Mouse (Mus musculus) lung, embryonic 16.5 days (tissue): Measurements from ENCODE around the gene Copz2. TPM values are rescaled to one million over a fixed set of nuclear protein-coding genes. Genes with fewer than 3 reads are reported as not detected.
"Not testable (repeated sequence)": the region's sequence is repeated elsewhere in the genome, so short reads cannot be mapped to it uniquely, and the experiment has no call there.

Source experiments
- ATAC-seq: fragments of 200-750 bp; cut with Nextera tagmentation; 2 replicates; pipeline ENCODE4 v1.8.0; 2017; ENCODE audit warnings: low read depth, mild to moderate bottlenecking, moderate library complexity
- H3K27ac ChIP-seq: fragments of 300-500 bp; sonication (generic); 2 replicates; pipeline ENCODE4 v1.5.1; 2014; ENCODE audit warnings: mild to moderate bottlenecking, control low read depth, low read length
- H3K27me3 ChIP-seq: fragments of 300-500 bp; sonication (generic); 2 replicates; pipeline ENCODE4 v1.6.1; 2014; ENCODE audit warnings: low read depth, low read length, mixed read lengths; ENCODE audit not compliant: control insufficient read depth, insufficient read depth
- H3K36me3 ChIP-seq: fragments of 300-500 bp; sonication (generic); 2 replicates; pipeline ENCODE4 v1.6.1; 2014; ENCODE audit warnings: low read length; ENCODE audit not compliant: control insufficient read depth, insufficient read depth
- H3K4me1 ChIP-seq: fragments of 300-500 bp; sonication (generic); replicated peaks from 2 replicates; pipeline ENCODE4 v1.6.1; 2014; ENCODE audit warnings: low read length, mixed read lengths; ENCODE audit not compliant: control insufficient read depth, insufficient read depth
- H3K4me2 ChIP-seq: fragments of 300-500 bp; sonication (generic); 2 replicates; pipeline ENCODE4 v1.6.1; 2014; ENCODE audit warnings: low read depth, low read length, control low read depth
- H3K4me3 ChIP-seq: fragments of 300-500 bp; sonication (generic); 2 replicates; pipeline ENCODE4 v1.5.1; 2014; ENCODE audit warnings: mild to moderate bottlenecking, low read length, control low read depth
- H3K9ac ChIP-seq: fragments of 300-500 bp; sonication (generic); 2 replicates; pipeline ENCODE4 v1.6.1; 2014; ENCODE audit warnings: low read length, control low read depth
- H3K9me3 ChIP-seq: fragments of 300-500 bp; sonication (generic); 2 replicates; pipeline ENCODE4 v1.6.1; 2016; ENCODE audit warnings: low read length; ENCODE audit not compliant: control insufficient read depth
- WGBS: fragments of 180-500 bp; shearing (Covaris S2); extraction: QIAGEN DNeasy Blood & Tissue Kit; methylation state at CpG from one replicate; pipeline ENCODE4 v1.1.7; 2014; 5-methylcytosine and 5-hydroxymethylcytosine counted together
- polyA plus RNA-seq: library from polyadenylated mRNA; unstranded; fragments of >200 nt; fragmentation: Nextera tagmentation; extraction: Ambion mirVana; gene quantifications from 2 replicates; pipeline ENCODE4 v1.2.1, GENCODE M21; 2015

The Copz2 gene
- polyA plus RNA-seq = 131 and 135 TPM in 2 replicates

DNA sequence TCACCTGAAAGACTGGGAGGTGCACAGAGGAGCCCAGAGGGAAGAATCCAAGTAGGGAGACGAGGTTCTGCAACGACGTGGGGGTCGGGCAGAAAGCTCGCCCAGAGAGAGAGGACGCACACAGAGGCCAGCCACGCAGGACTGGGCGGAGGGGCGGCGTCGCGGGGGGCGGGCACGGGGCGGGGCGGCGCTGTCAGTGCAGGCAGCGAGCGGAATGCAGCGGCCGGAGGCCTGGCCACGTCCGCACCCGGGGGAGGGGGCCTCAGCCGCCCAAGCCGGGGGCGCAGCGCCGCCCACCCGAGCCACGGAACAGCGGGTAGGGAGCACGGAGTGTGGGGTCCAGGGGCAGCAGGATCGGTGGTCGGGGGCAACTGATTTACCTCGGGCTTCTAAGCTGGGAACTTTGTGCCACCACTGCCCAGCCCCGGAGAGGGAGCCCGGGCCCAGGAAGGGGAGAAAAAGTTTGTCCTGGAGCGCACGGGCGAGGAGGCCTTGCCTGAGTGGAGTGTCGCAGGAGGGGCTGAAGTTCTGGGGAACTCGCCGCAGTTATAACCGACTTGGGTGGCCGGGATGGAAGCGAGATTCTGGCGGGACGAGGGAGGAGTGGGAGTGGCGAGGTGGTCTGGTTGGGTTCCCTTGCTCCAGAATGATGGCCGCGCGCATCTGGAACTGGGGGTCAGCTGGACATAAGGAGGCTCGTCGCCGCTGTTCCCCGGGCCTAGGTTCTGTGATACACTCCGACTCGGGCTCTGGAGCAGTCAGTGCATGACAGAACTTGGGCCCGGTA, at the start of gene Copz2:
Gene Copz2 (plus strand): TSS at position 190 of the 787 bp plus-strand sequence.
- Histone ChIP-seq H3K27me3 (no peaks in the 10 kb centered on the region), H3K9me3 (no peaks in the 10 kb centered on the region), H3K27ac (peak within 1 kb of the TSS; percentile 51), H3K9ac (peak within 1 kb of the TSS; percentile 75), H3K4me2 (peak within 1 kb of the TSS; percentile 83), H3K36me3 (0 out of 2 replicates have a peak, but pooled peaks cover 2% of the 10 kb centered on the region), H3K4me3 (peak within 1 kb of the TSS; percentile 61), H3K4me1 (peaks cover 10% of the 10 kb centered on the region)
- peak; percentile 97 for ATAC-seq
- WGBS = 2% methylated on average over 55 of the region's 60 CpGs

DNA sequence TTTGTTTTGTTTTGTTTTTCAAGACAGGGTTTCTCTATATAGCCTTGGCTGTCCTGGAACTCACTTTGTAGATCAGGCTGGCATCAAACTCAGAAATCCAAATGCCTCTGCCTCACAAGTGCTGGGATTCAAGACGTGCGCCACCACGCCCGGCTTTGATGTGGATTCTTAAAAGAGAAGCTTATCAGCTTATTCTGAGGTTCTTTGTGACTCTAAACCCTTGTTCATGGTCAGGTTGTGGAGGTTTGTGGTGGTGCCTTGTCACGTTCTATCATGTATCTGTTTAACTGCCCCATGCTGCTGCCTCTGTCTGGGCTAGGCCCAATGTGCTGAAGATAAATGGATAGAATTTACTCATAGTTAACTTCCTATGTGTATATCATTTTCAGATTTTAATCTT, 44.1 kb upstream of the Copz2 start:
- H3K36me3 ChIP-seq = peaks cover 56% of the 10 kb centered on the region
- no peaks in the 10 kb centered on the region for H3K9me3 ChIP-seq
- H3K4me1 ChIP-seq = no peaks in the 10 kb centered on the region
- WGBS = 89% methylated on average over 5 of the region's 5 CpGs
- H3K4me2 ChIP-seq = no peak overlapping the region
- no peak overlapping the region for H3K9ac ChIP-seq
- no peak overlapping the region for H3K27ac ChIP-seq
- no peak overlapping the region for H3K4me3 ChIP-seq
- no peaks in the 10 kb centered on the region for H3K27me3 ChIP-seq
- ATAC-seq = no peak

DNA sequence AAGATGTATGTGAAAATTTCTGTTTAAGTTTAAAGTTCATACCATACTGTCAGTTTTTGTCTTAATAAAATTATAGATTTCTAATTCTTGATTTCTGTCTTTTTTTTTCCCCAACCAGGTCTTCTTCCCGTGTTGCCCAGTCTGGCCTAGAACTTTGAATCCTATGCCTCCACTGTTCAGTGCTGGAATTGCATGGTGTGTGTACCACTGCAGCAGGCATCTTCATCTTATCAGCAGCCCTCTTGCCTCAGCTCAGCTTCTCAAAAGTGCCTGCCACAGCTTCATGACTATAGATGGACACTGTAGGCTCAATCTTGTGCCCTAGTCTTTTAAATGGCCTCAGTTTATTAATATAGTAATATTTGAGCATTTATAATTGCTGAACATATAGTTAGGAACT, 41.6 kb upstream of the Copz2 start:
- Histone ChIP-seq H3K4me3 (no peak overlapping the region), H3K27ac (no peak overlapping the region), H3K4me2 (no peak overlapping the region), H3K27me3 (no peaks in the 10 kb centered on the region), H3K9ac (no peak overlapping the region), H3K4me1 (no peaks in the 10 kb centered on the region), H3K36me3 (peaks cover 45% of the 10 kb centered on the region), H3K9me3 (no peaks in the 10 kb centered on the region)
- 36% methylated on average over 1 of the region's 1 CpGs for WGBS
- ATAC-seq = no peak

DNA sequence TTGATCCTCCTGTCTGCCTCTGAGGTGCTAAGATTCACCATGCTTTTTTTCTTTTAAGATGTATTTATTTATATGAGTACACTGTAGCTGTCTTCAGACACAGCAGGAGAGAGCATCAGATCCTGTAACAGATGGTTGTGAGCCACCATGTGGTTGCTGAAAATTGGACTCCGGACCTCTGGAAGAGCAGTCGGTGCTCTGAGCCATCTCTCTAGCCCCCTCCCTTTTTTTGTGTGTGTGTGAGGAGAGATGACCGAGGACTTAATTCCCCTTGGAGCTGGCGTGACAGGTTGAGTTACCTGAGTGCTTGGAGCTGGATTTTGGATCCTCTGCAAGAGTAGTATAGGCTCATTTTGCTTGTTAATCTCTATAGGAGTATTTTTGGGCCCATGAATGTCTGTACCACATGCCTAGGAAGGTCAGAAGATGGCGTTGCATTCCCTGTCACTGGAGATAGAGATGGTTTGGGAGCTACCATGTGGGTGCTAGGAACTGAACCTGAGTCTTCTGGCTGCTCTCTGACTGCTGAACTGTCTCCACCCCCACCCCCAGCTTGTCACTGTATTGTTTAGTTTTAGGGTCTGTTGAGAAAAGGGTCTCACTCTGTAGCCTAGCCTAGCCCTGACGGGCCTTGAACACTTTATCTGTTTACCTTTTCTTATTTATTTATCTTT, 40.0 kb upstream of the Copz2 start:
- Histone ChIP-seq H3K4me1 (no peaks in the 10 kb centered on the region), H3K27me3 (no peaks in the 10 kb centered on the region), H3K9me3 (no peaks in the 10 kb centered on the region), H3K4me3 (no peak overlapping the region), H3K4me2 (no peak overlapping the region), H3K27ac (no peak overlapping the region), H3K9ac (no peak overlapping the region), H3K36me3 (peaks cover 38% of the 10 kb centered on the region)
- ATAC-seq = no peak
- 93% methylated on average over 6 of the region's 6 CpGs for WGBS

DNA sequence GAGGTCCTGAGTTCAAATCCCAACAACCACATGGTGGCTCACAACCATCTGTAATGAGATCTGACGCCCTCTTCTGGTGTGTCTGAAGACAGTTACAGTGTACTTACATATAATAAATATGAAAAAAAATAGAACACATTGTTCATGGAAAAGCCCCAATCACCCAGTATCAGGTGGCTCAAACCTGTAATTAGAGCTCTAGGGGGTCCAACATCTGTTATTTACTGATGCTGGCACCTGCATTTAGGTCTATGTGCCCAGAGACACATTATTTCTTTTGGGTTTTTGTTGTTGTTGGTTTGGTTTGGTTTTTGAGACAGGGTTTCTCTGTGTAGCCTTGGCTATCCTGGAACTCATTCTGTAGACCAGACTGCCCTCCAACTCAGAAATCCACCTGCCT, 38.5 kb upstream of the Copz2 start:
- H3K9me3 ChIP-seq, H3K9ac ChIP-seq, H3K4me2 ChIP-seq, H3K27me3 ChIP-seq, H3K4me1 ChIP-seq, H3K4me3 ChIP-seq, H3K27ac ChIP-seq, ATAC-seq: not testable (repeated sequence)
- H3K36me3 ChIP-seq = peaks cover 39% of the 10 kb centered on the region
- 84% methylated on average over 1 of the region's 1 CpGs for WGBS

DNA sequence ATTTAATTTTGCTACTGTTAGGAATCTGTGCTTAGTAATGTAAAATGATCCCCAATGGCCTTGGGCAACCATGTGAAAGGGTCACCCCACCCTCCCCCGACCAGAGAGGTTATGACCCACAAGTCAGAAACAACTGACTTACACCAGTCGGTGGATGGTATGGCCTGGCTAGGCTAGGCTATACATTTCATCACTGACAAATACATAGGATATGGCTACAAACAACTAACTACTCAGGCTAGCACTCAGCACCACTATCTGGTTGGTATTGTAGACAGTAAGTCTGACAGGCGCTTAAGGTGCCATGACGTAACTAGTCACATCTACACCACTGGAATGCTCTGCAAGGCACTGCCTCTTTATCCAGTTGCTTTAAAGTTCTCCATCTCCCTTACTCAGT, 36.2 kb upstream of the Copz2 start:
- Histone ChIP-seq H3K9ac (no peak overlapping the region), H3K4me1 (no peaks in the 10 kb centered on the region), H3K9me3 (no peaks in the 10 kb centered on the region), H3K36me3 (peaks cover 41% of the 10 kb centered on the region), H3K4me3 (no peak overlapping the region), H3K4me2 (no peak overlapping the region), H3K27me3 (no peaks in the 10 kb centered on the region), H3K27ac (no peak overlapping the region)
- 79% methylated on average over 4 of the region's 4 CpGs for WGBS
- 0 out of 2 replicates have a peak, but pooled peaks have one; percentile 6 for ATAC-seq

DNA sequence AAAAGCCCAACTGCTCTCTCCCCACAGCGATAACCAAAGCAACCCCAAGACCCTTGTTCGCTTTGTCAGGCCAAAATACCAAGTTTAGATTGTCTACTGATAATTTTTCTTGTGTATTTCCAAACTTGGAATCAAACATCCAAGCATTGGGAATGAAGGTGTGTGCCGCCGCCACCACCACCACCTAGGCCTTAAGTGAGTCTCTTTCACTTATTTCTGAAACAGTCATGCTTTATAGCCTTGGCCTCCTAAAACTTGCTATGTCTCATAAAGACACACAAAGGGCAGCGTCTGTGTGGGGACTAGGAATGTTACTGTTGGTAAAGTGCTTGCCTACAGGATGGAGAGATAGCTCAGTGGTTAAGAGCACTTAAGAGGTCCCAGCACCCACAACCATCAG, 35.8 kb upstream of the Copz2 start:
- no peak overlapping the region for H3K9ac ChIP-seq
- no peak overlapping the region for H3K4me2 ChIP-seq
- WGBS = 83% methylated on average over 5 of the region's 5 CpGs
- no peaks in the 10 kb centered on the region for H3K4me1 ChIP-seq
- no peak overlapping the region for H3K27ac ChIP-seq
- no peak for ATAC-seq
- H3K36me3 ChIP-seq = peaks cover 36% of the 10 kb centered on the region
- no peak overlapping the region for H3K4me3 ChIP-seq
- no peaks in the 10 kb centered on the region for H3K27me3 ChIP-seq
- H3K9me3 ChIP-seq = no peaks in the 10 kb centered on the region

DNA sequence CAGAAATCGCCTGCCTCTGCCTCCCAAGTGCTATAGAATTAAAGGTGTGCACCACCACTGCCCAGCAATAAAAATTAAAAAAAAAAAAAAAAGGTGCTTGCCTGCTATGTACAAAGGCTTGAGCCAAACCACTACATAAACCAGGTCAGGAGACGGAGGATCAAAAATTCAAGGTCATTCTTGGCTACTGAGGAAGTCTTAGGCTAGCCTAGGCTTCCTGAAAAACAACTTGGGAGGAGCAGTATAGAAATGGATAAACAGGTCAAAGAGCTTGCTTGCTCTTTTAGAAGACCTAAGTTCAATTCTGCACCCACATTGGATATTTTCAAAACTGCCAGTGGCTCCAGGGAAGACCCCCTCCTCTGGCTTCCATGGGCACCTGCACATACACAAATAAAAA, 35.2 kb upstream of the Copz2 start:
- no peaks in the 10 kb centered on the region for H3K9me3 ChIP-seq
- H3K27ac ChIP-seq = no peak overlapping the region
- WGBS = 70% methylated on average over 2 of the region's 2 CpGs
- no peaks in the 10 kb centered on the region for H3K4me1 ChIP-seq
- H3K9ac ChIP-seq = no peak overlapping the region
- H3K27me3 ChIP-seq = no peaks in the 10 kb centered on the region
- no peak for ATAC-seq
- no peak overlapping the region for H3K4me3 ChIP-seq
- H3K4me2 ChIP-seq = no peak overlapping the region
- peaks cover 38% of the 10 kb centered on the region for H3K36me3 ChIP-seq

DNA sequence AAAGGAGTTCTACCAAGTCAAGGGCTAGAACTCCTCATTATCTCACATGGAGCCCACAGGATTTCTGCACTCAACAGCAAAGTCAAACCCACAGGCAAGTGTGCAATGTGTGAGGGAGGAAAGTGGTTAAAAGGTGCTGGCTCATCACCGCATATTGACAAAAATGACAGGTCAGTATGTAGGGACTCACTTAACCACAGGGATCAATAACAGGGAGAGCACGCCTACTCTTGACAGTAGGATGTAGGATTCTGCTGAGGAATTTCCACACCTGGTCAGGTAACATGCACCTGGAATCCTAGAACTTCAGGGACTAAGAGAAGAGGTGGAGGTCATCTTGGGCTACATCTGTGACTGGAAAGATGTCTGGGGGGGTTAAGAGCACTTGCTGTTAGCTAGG, 33.8 kb upstream of the Copz2 start:
- peaks cover 46% of the 10 kb centered on the region for H3K36me3 ChIP-seq
- no peak for ATAC-seq
- 94% methylated on average over 2 of the region's 2 CpGs for WGBS

More for the DNA sequence above, 33.8 kb upstream of the Copz2 start:
- H3K9me3 ChIP-seq = no peaks in the 10 kb centered on the region
- H3K27ac ChIP-seq = no peak overlapping the region
- H3K9ac ChIP-seq = no peak overlapping the region
- no peak overlapping the region for H3K4me2 ChIP-seq
- H3K4me1 ChIP-seq = no peaks in the 10 kb centered on the region
- no peaks in the 10 kb centered on the region for H3K27me3 ChIP-seq
- H3K4me3 ChIP-seq = no peak overlapping the region
